Mouse (Mus musculus): ENCODE measurements around the gene Ptprt.

- TF ChIP-seq GABPA (IDR thresholded peaks at IDR 0.05; ENCODE audit: low read depth, low read length) (no peak), TCF12 (IDR thresholded peaks at IDR 0.05; ENCODE audit: low read depth, low read length) (no peak), E2F4 (IDR thresholded peaks at IDR 0.05; ENCODE audit: borderline replicate concordance, low read depth, low read length) (no peak), CTCF (IDR thresholded peaks at IDR 0.05 in 2 of 3, conservative IDR thresholded peaks at IDR 0.05 in 1 of 3; ENCODE audit: control insufficient read depth in 1 of 3, insufficient read depth in 1 of 3, low read depth in 2 of 3, low read length in 3 of 3, poor library complexity in 1 of 3, severe bottlenecking in 1 of 3) (no peak), EP300 (IDR thresholded peaks at IDR 0.05; ENCODE audit: low read depth in 1 of 2, low read length in 2 of 2) (no peak), MAX (IDR thresholded peaks at IDR 0.05; ENCODE audit: low read length) (no peak), ZC3H11A (IDR thresholded peaks at IDR 0.05; ENCODE audit: low read depth, low read length) (no peak), ETS1 (IDR thresholded peaks at IDR 0.05; ENCODE audit: low read depth, low read length) (no peak)
Observed at GRCm38 (mm10) chr2:162210564-162210963, 450.4 kb downstream of the Ptprt start.
